Mouse (Mus musculus) spleen, adult 18-20 months (tissue): ENCODE measurements around the gene Fli1.
A peak's percentile ranks its signal among the peaks of the same experiment; 100 is the strongest.

Experiments
- DNase-seq, 2 experiments: peaks; one replicate each; pipeline ENCODE4 v3.0.0; 2022; ENCODE audit warnings: mixed read lengths in 2 of 2

Fli1 gene

DNA sequence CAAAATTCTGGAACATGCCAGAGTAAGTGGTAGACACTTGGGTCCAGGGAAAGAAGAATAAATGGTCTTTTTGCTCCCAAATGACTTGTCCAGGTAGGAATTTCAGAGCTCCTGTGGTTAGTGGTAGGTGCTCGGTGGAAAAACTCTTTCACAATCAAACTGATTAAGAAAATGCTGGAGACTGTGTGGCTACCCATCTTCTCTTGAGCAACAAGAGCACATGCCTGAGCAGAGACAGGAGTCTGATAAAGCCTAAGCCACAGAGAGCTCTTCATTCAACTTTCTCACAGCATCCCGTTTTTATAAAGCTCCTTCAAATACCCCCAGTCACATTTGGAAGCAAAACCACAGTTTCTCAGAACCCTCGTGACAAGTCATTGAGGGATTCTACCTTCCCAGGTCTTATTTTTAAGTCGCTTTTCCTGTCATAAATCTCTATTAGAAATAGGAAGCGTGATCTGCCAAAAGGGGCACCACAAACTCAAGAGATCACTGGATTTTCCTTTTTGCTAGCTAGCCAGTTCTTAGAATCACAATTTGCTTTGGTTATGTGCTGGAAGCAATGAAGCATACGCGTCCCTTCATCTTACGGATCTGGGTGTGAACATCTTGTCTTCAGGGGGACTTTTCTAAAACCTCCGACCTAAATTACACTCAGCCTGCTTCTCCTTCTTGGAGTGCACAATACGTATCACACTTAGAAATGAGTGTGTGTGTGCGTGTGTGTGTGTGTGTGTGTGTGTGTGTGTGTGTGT lies 40.2 kb downstream of the Fli1 start:
- no peak for DNase-seq

- DNase-seq: peak; percentile 48 to 50
Measured at GRCm38 (mm10) chr9:32500886-32501285, 41.8 kb downstream of the Fli1 start.

- DNase-seq: peak in 1 of 2 experiments; percentile 47
Measured at GRCm38 (mm10) chr9:32500063-32500462, 42.6 kb downstream of the Fli1 start.

GRCm38 (mm10) chr9:32499469-32499868 lies 43.2 kb downstream of the Fli1 start:
- peak; percentile 54 to 65 for DNase-seq

DNA sequence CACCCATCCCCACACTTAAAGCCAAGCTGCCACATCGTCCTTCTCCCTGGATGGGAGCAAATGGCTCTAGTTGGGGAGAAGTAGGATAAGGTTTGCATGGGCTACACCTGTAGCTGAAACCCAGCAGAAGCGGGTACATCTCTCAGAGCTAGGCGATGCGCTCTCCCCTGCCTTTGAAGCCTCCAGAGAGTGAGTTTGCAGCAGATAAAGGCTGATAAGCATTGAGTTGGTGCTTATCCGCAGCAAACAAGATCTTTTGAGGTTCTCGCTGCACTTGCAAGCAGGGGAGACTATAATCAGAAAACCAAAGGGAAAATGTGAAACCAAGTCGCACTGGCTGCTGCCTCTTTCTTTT lies 47.0 kb downstream of the Fli1 start:
- no peak for DNase-seq

DNA sequence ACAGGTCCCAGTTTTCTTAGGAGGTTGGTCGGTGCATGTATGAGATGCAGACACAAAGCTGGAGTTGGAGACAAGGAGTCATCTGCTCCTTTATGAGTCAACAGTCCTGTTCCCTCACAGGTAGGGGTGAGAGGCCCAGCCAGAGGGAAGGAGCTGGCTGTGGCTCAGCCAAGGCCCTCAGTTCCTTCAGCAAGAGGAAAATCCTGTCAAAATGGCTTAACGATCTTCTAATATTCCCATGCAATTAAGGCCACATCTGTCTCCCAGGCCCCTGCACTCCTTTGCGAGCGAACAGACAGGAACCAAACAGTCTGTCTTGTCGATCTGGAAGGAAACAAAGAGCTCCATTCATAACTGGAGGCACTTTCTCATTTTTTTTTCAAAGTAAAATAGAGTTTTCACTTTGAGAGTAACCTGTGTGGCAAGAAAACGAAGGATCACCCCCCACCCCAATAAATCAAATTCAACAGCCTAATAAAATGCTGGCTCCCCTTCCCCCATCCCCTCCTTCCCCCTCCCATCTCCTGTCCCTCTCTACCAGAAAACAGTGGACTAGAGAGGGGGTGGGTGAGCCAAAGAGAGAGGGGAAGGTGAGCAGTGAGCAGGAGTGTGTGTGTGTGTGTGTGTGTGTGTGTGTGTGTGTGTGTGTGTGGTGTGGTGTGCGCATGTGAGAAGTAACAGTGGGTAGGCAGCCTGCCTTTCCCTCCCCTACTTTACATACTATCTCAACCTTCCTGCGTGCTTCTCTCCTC lies 47.6 kb downstream of the Fli1 start:
- no peak for DNase-seq

DNA sequence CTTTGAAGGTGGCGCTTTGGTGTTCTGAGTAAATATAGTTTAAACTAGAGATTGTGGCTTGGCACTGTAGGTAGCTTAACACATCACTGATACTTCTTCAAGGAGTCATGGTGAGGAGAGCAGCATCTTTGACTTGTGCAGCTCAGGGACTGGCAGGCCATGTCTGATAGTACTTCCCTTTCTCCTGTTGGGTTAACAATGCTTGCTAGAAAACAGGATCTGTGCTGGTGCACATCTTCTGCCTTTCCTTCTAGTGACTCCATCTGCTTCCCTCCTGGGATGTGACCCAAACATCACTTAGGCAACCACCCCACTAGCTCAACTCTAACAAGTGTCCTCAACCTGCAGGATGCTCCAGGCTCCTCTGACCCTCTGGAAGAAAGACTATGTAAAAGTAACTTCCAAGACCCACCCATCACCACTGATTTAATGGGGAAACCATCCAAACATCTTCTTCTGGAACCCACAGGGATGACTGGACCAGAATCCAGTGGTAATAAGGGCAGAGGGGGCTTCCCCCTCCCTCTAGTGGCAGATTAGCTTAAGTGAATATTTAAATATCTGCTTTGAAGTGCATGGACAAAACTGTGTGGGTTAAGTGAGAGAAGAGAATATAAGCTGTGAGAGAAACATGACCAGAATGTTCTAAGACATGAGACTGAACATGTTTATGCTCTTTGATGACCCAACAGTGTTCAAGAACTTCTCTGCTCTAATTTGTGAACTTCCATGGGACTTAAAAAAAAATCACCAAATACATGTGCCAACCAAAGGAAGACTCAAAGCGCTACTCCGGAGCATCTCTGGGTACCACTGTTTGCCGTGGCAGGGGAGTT lies 48.9 kb downstream of the Fli1 start:
- DNase-seq: no peak

- no peak for DNase-seq
Measured at GRCm38 (mm10) chr9:32492753-32493152, 49.9 kb downstream of the Fli1 start.

GRCm38 (mm10) chr9:32491484-32491883 lies 51.2 kb downstream of the Fli1 start:
- no peak for DNase-seq

GRCm38 (mm10) chr9:32489794-32490358 lies 52.8 kb downstream of the Fli1 start:
- no peak for DNase-seq

DNA sequence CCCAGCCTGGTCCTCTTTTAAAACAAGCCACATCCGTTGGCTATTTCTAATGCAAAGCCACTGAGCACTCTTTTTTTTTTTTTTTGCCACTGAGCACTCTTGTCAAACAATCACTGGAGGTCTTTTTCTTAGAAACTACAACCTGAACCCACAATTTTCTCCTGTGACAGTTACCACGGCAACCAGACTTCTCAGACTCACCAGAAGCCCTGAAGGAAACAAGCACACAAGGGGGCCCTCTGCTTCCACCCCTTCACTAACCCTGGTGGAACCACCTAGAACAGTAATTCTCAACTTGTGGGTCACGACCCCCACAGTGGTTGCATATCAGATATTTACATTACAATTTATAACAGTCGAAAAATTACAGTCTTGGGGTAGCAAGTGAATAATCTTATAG lies 53.3 kb downstream of the Fli1 start:
- DNase-seq: no peak

DNA sequence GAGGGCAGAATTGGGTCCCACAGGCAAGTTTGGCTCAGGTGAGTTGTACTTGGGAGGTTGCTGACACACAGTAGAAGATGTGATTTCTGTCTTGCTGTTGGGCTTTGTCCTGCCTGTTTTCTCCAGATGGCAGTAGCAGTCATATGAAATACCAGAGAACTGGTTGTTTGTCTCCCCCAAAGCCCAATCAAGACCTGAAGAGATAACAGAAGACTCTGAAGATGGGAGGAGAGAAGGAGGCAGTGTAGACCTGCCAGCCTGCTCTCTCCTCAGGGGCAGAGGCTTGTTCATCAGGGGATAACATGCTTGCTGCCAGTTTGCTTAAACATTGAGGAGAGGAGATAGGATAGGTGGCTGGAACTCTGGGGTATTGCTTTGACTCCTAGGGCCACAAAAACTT lies 54.0 kb downstream of the Fli1 start:
- DNase-seq: no peak

DNA sequence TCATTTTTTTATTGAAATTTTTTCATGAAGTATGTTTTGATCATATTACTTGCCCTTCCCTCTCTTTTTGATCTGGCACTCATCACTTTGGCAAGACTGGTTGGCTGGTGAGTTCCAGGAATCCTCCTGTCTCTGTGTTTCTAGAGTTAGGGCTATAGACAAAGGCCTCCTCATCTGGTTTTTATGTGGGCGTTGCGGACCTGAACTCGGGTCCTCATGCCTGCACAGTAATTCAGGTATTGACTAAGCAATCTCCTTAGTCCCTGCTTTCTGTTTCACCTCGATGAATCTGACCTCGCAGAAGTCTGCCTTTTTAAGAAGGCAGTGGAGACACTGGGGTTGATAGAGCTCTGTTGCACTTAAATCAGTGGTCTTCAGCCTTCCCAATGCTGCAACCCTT lies 54.8 kb downstream of the Fli1 start:
- no peak for DNase-seq

- DNase-seq: no peak
Measured at GRCm38 (mm10) chr9:32487401-32487800, 55.3 kb downstream of the Fli1 start.

DNA sequence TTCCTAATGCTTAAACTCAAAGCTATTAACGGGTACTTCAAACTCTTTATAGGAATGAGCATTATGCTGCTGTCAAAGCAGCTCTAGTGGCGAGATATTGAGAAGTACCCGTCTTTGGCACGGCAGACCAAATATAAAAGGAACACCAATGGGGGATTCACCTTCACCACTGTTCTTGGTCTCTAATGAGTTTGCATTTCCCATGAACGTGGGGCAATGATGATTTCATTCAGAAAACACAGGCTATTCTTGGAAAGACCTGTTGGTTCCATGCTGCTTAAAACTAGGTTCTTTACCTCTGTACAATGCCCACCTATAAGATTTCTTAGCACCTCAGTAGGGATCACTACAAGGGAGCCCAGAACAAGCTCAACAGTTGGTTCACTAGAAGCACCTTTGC lies 62.2 kb downstream of the Fli1 start:
- DNase-seq: no peak

- no peak for DNase-seq
Measured at GRCm38 (mm10) chr9:32478799-32479198, 63.9 kb downstream of the Fli1 start.

DNA sequence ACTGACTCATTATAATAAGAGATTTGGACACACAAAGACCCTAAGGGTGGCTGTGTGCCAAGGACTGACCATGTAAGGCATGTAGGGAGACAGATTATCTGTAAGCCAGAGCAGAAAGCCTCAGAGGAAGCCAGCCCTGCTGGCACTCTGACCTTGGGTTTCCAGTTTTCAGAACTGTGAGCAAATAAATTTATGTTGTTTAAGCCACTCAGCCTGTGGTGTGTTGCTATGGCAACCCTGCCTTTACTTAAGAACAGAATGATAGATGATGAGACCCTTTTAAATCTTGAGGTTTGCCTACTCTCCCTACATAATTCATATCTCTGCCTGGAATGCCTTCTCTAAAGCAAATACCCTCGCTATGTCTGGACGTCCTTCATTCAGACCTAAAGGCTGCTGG lies 64.6 kb downstream of the Fli1 start:
- no peak for DNase-seq

GRCm38 (mm10) chr9:32476604-32477003 lies 66.1 kb downstream of the Fli1 start:
- no peak for DNase-seq

DNA sequence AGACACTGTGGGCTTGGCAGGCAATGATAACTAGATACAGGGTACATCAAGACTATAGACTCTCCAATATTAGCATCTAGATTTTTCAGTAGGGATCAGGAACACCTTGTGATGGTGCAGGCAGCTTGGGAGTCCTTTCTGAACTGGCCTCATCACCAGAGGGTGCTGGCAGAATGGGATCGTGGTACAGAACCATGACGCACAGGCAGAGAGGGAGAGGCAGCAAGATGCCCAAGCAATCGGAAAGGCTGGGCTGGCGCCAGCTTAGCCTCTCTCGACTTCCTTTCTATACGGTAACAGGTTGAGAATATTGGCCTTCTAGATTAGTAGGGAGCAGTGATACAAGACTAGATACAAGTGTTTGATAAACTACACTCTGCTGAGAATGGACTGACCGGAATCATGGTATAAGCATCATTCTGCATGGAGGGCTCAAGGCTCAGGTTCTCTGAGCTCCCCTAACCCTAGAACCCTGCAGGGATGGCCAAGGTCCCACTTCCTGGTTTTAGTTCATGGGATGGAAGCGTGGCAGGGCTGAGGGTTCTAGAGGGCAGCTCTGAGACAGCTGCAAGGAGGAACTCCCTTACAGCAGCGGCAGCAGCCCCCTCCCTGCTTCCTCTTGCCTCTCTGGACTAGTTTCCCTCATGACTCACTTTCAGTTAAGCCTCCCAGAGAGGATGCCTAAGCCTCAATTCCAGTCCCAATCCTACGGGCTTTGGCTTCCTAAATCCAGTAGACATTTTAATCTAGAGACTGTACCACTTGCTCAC lies 67.9 kb downstream of the Fli1 start:
- DNase-seq: no peak

- DNase-seq: no peak
Measured at GRCm38 (mm10) chr9:32472346-32472745, 70.3 kb downstream of the Fli1 start.

DNA sequence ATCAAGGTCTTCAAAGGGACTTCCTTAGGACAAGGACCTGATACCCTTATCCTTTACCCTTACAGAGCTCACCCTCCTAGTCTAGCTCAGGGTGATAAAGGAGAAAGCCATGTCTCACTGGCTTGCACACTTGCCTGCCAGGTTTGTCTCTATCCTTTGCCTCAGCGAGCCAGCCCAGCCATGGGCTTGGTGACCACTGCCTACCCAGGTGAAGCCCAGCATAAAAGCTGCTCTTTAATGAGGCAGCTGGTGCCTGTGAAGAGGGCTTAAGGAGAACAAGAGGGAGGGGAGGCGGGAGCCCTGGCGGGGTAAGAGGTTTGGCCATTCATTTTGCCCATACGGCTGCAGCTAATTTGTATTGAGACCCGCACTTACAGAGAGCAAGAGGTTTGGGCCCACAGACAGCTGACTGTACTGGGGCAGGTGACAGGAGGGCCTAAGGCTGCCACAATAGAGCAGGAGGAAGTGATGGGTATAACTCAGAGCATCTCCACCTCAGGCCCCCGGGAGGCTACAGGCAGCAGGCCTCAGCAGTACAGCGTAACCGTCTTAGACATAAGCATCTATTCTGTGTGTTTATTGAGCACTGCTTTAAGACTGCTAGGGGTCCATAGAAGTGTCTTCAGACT lies 73.4 kb downstream of the Fli1 start:
- DNase-seq: no peak

GRCm38 (mm10) chr9:32468313-32468712 lies 74.3 kb downstream of the Fli1 start:
- no peak for DNase-seq
